Mouse (Mus musculus) testis, adult 2 months (tissue): Measurements from ENCODE around the gene Hmmr.

ENCODE experiments used
- CTCF ChIP-seq: fragments of 200-500 bp; IDR thresholded peaks from 2 replicates; pipeline ENCODE4 v1.5.1; 2012; ENCODE audit warnings: low read depth, mild to moderate bottlenecking, inconsistent platforms, low read length, moderate library complexity; ENCODE audit not compliant: control insufficient read depth, insufficient read depth, insufficient replicate concordance
- POLR2A ChIP-seq: fragments of 200-500 bp; IDR thresholded peaks from 2 replicates; pipeline ENCODE4 v1.6.1; 2012; ENCODE audit warnings: low read depth, mild to moderate bottlenecking, inconsistent platforms, low read length, moderate library complexity; ENCODE audit not compliant: control insufficient read depth

DNA sequence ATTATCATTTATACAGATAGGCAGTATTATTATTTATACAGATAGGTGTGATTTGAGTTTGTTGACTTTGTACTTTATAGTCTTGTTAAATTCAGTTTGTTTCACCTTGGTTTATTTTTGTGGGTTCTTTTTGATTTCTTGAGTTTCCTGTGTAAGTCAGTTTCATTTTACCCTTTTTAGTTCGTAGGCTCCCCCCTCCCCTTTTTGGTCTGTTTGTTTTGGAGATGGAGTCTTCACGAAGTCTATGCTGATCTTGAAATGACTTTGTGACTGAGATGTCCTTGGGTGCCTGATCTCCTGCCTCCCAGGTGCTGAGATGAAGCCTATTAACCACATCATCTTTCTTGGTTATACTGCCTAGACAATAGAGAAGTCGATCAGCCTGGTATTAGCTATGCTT, 11.1 kb upstream of the Hmmr start:
- TF ChIP-seq CTCF, result no peak
- TF ChIP-seq POLR2A, result no peak
